Mouse (Mus musculus) spleen, postnatal 36 days (tissue): ENCODE measurements at regions not wholly inside any gene's neighbourhood (a gene's known extent, or its start where the extent isn't known, plus 50 kb on each side); places are given as distances from the start of the nearest gene placed in this dataset.

Source experiments
- DNase-seq, 2 experiments: peaks; one replicate each; pipeline ENCODE4 v3.0.0; 2022; ENCODE audit warnings: low spot score in 2 of 2, mixed read lengths in 1 of 2

GRCm38 (mm10) chr2:27590511-27590910 is 75.6 kb downstream of the Wdr5 start:
- DNase-seq: no peak

- DNase-seq: no peak
Measured at GRCm38 (mm10) chr2:27591668-27592067, 76.7 kb downstream of the Wdr5 start.

GRCm38 (mm10) chr2:27593338-27593737 is 78.4 kb downstream of the Wdr5 start:
- DNase-seq: no peak

- DNase-seq: no peak
Measured at GRCm38 (mm10) chr2:27595251-27595650, 80.3 kb downstream of the Wdr5 start.

- no peak for DNase-seq
Measured at GRCm38 (mm10) chr2:27596217-27596616, 80.0 kb upstream of the Rxra start.

- no peak for DNase-seq
Measured at GRCm38 (mm10) chr2:27596966-27597365, 79.3 kb upstream of the Rxra start.

GRCm38 (mm10) chr2:27597901-27598300 is 78.3 kb upstream of the Rxra start:
- no peak for DNase-seq

GRCm38 (mm10) chr2:27599061-27599768 is 77.0 kb upstream of the Rxra start:
- DNase-seq: peak in 1 of 2 experiments; percentile 7

- DNase-seq: no peak
Measured at GRCm38 (mm10) chr2:27599769-27600167, 76.5 kb upstream of the Rxra start.

GRCm38 (mm10) chr2:27603333-27603732 is 72.9 kb upstream of the Rxra start:
- DNase-seq: no peak

GRCm38 (mm10) chr2:27604588-27604987 is 71.7 kb upstream of the Rxra start:
- DNase-seq: no peak

GRCm38 (mm10) chr2:27606816-27607215 is 69.4 kb upstream of the Rxra start:
- DNase-seq: no peak

- no peak for DNase-seq
Measured at GRCm38 (mm10) chr2:27621741-27622140, 54.5 kb upstream of the Rxra start.

GRCm38 (mm10) chr2:27624656-27625366 is 51.4 kb upstream of the Rxra start:
- no peak for DNase-seq
